Mouse (Mus musculus) heart, postnatal 0 days (tissue): ENCODE measurements around the gene Kdelr2.

Experiments
- CTCF ChIP-seq: IDR thresholded peaks from 2 replicates; pipeline ENCODE4 v1.5.1; 2016; ENCODE audit warnings: antibody characterized with exemption, control low read depth, low read depth
- EP300 ChIP-seq: IDR thresholded peaks from 2 replicates; pipeline ENCODE4 v1.6.1; 2016; ENCODE audit warnings: antibody characterized with exemption, low read depth

DNA sequence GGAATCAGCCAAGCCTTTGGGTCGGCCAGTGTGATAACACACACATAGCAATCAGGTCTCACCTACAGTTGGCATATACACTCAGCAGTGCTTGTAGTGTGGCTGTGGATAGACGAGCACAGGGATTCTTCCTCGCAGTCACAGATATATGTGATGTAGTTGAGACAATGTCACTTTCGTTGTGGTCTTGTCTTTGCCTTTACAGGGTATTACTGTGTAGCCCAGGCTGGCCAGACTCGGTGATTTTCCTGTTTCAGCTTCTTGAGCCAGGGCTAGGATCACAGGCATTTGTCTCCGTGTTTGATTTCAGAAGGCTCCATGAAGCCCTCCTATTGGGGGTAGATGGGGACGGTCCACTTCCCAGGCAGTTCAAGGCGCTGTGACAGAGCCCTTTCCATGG, 66.0 kb downstream of the Kdelr2 start:
- TF ChIP-seq EP300 = no peak
- no peak for TF ChIP-seq CTCF
